Mouse (Mus musculus) spleen, postnatal 36 days (tissue): Measurements from ENCODE around the gene Bclaf1.

Source experiments
- DNase-seq, 2 experiments: peaks; one replicate each; pipeline ENCODE4 v3.0.0; 2022; ENCODE audit warnings: low spot score in 2 of 2, mixed read lengths in 1 of 2

The Bclaf1 gene

GRCm38 (mm10) chr10:20311918-20312735 is at the start of gene Bclaf1:
TSS of gene Bclaf1 (plus strand) at chr10:20312469.
- peak; percentile 100 for DNase-seq

- no peak for DNase-seq
Observed at GRCm38 (mm10) chr10:20262896-20263295, 49.4 kb upstream of the Bclaf1 start.

GRCm38 (mm10) chr10:20264479-20264878 is 47.8 kb upstream of the Bclaf1 start:
- DNase-seq: no peak

- DNase-seq: peak; percentile 34 to 38
Observed at GRCm38 (mm10) chr10:20267032-20267431, 45.2 kb upstream of the Bclaf1 start.

- no peak for DNase-seq
Observed at GRCm38 (mm10) chr10:20268945-20269344, 43.3 kb upstream of the Bclaf1 start.

- no peak for DNase-seq
Observed at GRCm38 (mm10) chr10:20272380-20272779, 39.9 kb upstream of the Bclaf1 start.

- DNase-seq: no peak
Observed at GRCm38 (mm10) chr10:20273278-20273677, 39.0 kb upstream of the Bclaf1 start.

- DNase-seq: no peak
Observed at GRCm38 (mm10) chr10:20274022-20274421, 38.2 kb upstream of the Bclaf1 start.

GRCm38 (mm10) chr10:20281456-20281855 is 30.8 kb upstream of the Bclaf1 start:
- peak; percentile 39 to 44 for DNase-seq

GRCm38 (mm10) chr10:20285289-20285975 is 26.8 kb upstream of the Bclaf1 start:
- no peak for DNase-seq

- no peak for DNase-seq
Observed at GRCm38 (mm10) chr10:20285994-20286836, 26.1 kb upstream of the Bclaf1 start.

- DNase-seq: no peak
Observed at GRCm38 (mm10) chr10:20287369-20287768, 24.9 kb upstream of the Bclaf1 start.

GRCm38 (mm10) chr10:20290467-20290883 is 21.8 kb upstream of the Bclaf1 start:
- DNase-seq: peak; percentile 43 to 69

- DNase-seq: no peak
Observed at GRCm38 (mm10) chr10:20295961-20296360, 16.3 kb upstream of the Bclaf1 start.

GRCm38 (mm10) chr10:20298152-20298920 is 13.9 kb upstream of the Bclaf1 start:
- DNase-seq: no peak

GRCm38 (mm10) chr10:20299114-20299513 is 13.2 kb upstream of the Bclaf1 start:
- no peak for DNase-seq

GRCm38 (mm10) chr10:20310969-20311769 is 1.1 kb upstream of the Bclaf1 start:
- DNase-seq: no peak

GRCm38 (mm10) chr10:20312736-20313301 is 550 bp downstream of the Bclaf1 start:
- DNase-seq: peak; percentile 83 to 85

- DNase-seq: peak in 1 of 2 experiments; percentile 10
Observed at GRCm38 (mm10) chr10:20313447-20313846, 1.2 kb downstream of the Bclaf1 start.

- DNase-seq: no peak
Observed at GRCm38 (mm10) chr10:20313941-20314340, 1.7 kb downstream of the Bclaf1 start.
